ENCODE assay signal across 8 mouse cellular contexts in genomic region chr1:136137575-136137974, GRCm38 (mm10). TPM values are rescaled to one million over a fixed set of nuclear protein-coding genes. Genes with fewer than 3 reads are reported as not detected.
A peak's percentile ranks its signal among the peaks of the same experiment; 100 is the strongest.
DNase-seq lines count a peak whose midpoint lies in the region; ATAC-seq lines count a peak whose summit lies in the region.

No protein-coding gene starts in this region.

- no peaks in the 10 kb centered on the region for H3K9me3 ChIP-seq in hindbrain, embryonic 12.5 days (replicated peaks)
- no peaks in the 10 kb centered on the region for H3K9me3 ChIP-seq in neural tube, embryonic 11.5 days (ENCODE audit: control insufficient read depth, low read length)

- peak overlapping the region; percentile 50 for H3K9ac ChIP-seq in hindbrain, embryonic 12.5 days
- H3K9ac ChIP-seq in neural tube, embryonic 11.5 days (ENCODE audit: low read length) = no peak overlapping the region

- H3K27ac ChIP-seq in hindbrain, embryonic 12.5 days = peak overlapping the region; percentile 75
- H3K27ac ChIP-seq in neural tube, embryonic 11.5 days (ENCODE audit: low read depth, low read length) = peak overlapping the region; percentile 15; the same call in 1 of the 2 replicates

- H3K4me3 ChIP-seq in hindbrain, embryonic 12.5 days = no peak overlapping the region
- no peak overlapping the region for H3K4me3 ChIP-seq in neural tube, embryonic 11.5 days (ENCODE audit: low read depth, low read length)

- no peaks in the 10 kb centered on the region for H3K27me3 ChIP-seq in hindbrain, embryonic 12.5 days
- no peaks in the 10 kb centered on the region for H3K27me3 ChIP-seq in neural tube, embryonic 11.5 days (ENCODE audit: control insufficient read depth, insufficient read depth, low read length)

- 3% methylated on average over 4 of the region's 4 CpGs for WGBS in hindbrain, embryonic 12.5 days
- WGBS in neural tube, embryonic 11.5 days = 8% methylated on average over 4 of the region's 4 CpGs

- H3K36me3 ChIP-seq in hindbrain, embryonic 12.5 days = no peaks in the 10 kb centered on the region
- H3K36me3 ChIP-seq in neural tube, embryonic 11.5 days (ENCODE audit: control insufficient read depth, insufficient read depth, low read length) = no peaks in the 10 kb centered on the region

- peak overlapping the region; percentile 34 for H3K4me2 ChIP-seq in hindbrain, embryonic 12.5 days (replicated peaks)
- 0 out of 2 replicates have a peak overlapping the region, but pooled peaks have one; percentile 2 for H3K4me2 ChIP-seq in neural tube, embryonic 11.5 days (ENCODE audit: low read depth)

- peaks cover 100% of the 10 kb centered on the region for H3K4me1 ChIP-seq in hindbrain, embryonic 12.5 days
- H3K4me1 ChIP-seq in neural tube, embryonic 11.5 days (ENCODE audit: control insufficient read depth, insufficient read depth, low read length) = peaks cover 67% of the 10 kb centered on the region

- ATAC-seq in hindbrain, embryonic 12.5 days (ENCODE audit: low FRiP score) = no peak
- 0 out of 2 replicates have a peak, but pooled peaks have one; percentile 2 for ATAC-seq in neural tube, embryonic 11.5 days (ENCODE audit: insufficient read depth, low FRiP score, low TSS enrichment)
- no peak for ATAC-seq in megakaryocyte progenitor cell, adult 5-6 weeks (replicated peaks; ENCODE audit: poor library complexity)

- intact Hi-C loops in gastrocnemius, postnatal 14 days (cut with DNase I; ENCODE audit: low total_unique reads) = no loop called here

- DNase-seq in gastrocnemius, postnatal 14 days = peak; percentile 60
- no peak for DNase-seq in gastrocnemius, postnatal 25 days
- DNase-seq in CD4-positive helper T cell, adult 2 months (ENCODE audit: low read depth, low spot score) = peak; percentile 76
- DNase-seq in embryo, embryonic 11.5 days (ENCODE audit: low read depth, low spot score) = peak; percentile 67
- DNase-seq in liver = peak; percentile 66
- peak; percentile 74 for DNase-seq in neural tube, embryonic 11.5 days (ENCODE audit: low spot score)

RNA-seq across cellular contexts. Expression of gene Kif21b, which starts 6.4 kb away (rescaled TPM):
- total RNA-seq in gastrocnemius, postnatal 14 days (2021) = under 1 TPM; 0.40 to 0.76 TPM
- total RNA-seq in gastrocnemius, postnatal 25 days (2021) = under 1 TPM; 0.36 to 0.78 TPM
- polyA plus RNA-seq in hindbrain, embryonic 12.5 days (2016; fragmentation: Nextera tagmentation; extraction: Ambion mirVana) = 39.1 and 44.7 TPM in 2 replicates
- polyA plus RNA-seq in neural tube, embryonic 11.5 days (2014; fragmentation: Nextera tagmentation; extraction: Ambion mirVana) = 14.3 and 17.0 TPM in 2 replicates
- total RNA-seq in megakaryocyte progenitor cell, adult 5-6 weeks (2015) = 7.7 and 8.6 TPM in 2 replicates
- 8.0 and 10.3 TPM in 2 replicates for total RNA-seq in megakaryocyte progenitor cell, adult 5-6 weeks (2017)

Comparison
In these comparisons a context has a peak if more than half of its experiments do, and no peak if none do; other contexts are left out.
1. RNA of gene Kif21b, which starts 6.4 kb away (total RNA-seq): 7.7 to 10.3 TPM in megakaryocyte progenitor cell, adult 5-6 weeks; 0.36 to 0.78 TPM in gastrocnemius, postnatal 25 days and 0.40 to 0.76 TPM in gastrocnemius, postnatal 14 days; every median in the first group is over 4 times any median in the second.